Comparison of ENCODE assay signal across 8 mouse cellular contexts in the genomic region with DNA sequence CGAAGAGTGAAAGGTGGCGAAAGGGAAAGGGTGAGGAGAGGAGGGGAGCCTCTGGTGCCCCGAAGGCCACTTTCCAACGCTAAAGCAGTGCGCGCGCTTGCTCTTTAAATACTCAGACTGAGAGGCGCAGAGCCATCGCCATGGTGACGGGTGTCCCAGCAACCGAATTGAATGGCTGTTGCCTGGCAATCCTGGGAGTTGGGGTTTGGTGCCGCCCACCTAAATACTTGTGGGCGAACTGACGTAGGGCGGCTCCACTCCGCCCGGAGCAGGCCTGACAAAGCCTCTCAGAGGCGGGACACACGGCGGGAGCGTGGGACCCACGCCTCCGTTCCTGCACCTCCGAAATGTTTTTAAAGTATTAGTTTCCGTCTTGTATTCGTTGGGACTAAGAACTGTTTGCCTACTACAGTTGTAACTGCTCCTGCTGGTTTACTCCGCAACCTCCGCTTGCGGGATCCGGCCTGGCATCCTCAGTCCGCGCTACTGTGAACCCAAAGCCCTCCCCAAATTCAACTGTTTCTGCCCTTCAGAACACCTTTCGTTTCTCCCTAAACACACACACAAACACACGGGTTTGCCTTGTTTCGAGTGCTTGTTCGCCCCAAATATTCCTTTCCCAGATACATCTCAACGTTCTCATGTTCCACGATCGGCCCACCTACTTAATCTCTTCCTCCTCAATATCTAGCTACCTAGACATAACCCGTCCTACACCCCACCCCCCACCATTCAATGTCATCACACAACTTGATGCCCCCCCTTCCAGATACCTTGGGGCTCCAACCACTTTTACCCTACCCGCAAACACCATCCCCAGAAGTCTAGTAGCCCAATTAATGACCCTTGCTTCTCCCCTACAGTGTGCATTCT. TPM values are rescaled to one million over a fixed set of nuclear protein-coding genes. Genes with fewer than 3 reads are reported as not detected.
DNase-seq lines count a peak whose midpoint lies in the region; ATAC-seq and TF ChIP-seq lines count a peak whose summit lies in the region.

No protein-coding gene starts in this region.

- intact Hi-C loops in gastrocnemius, postnatal 36 days (cut with DNase I) = no loop called here
- intact Hi-C loops in left cerebral cortex, postnatal 14 days (cut with DNase I) = loop anchor here (10.0 kb wide), 1 partner anchor 547 kb away; a partner anchor contains a TSS

- H3K4me2 ChIP-seq in intestine, embryonic 14.5 days (ENCODE audit: low read length) = peak overlapping the region; percentile 52

- H3K9me3 ChIP-seq in intestine, embryonic 14.5 days (ENCODE audit: control insufficient read depth, low read length) = no peaks in the 10 kb centered on the region
- H3K9me3 ChIP-seq in megakaryocyte, embryonic 14.5 days = no peaks in the 10 kb centered on the region

- DNase-seq in cerebellum, adult 2 months = peak; percentile 58 to 65
- DNase-seq in cerebellum, adult 9-10 months = no peak
- DNase-seq in embryo, embryonic 11.5 days (ENCODE audit: low read depth, low spot score) = peak; percentile 84
- peak; percentile 48 to 51 for DNase-seq in gastrocnemius, postnatal 36 days
- DNase-seq in intestine, embryonic 14.5 days (ENCODE audit: low spot score) = peak; percentile 88
- peak; percentile 93 to 95 for DNase-seq in left cerebral cortex, postnatal 14 days (ENCODE audit: low spot score in 2 of 2)
- DNase-seq in right cerebral cortex, postnatal 10 days (ENCODE audit: low spot score in 2 of 2) = peak; percentile 96 to 97

- peaks cover 6% of the 10 kb centered on the region for H3K4me1 ChIP-seq in cerebellum, adult 2 months (ENCODE audit: control insufficient read depth, insufficient read depth, low read length)
- peaks cover 25% of the 10 kb centered on the region for H3K4me1 ChIP-seq in intestine, embryonic 14.5 days (replicated peaks; ENCODE audit: control insufficient read depth, insufficient read depth, low read length)
- H3K4me1 ChIP-seq in megakaryocyte, embryonic 14.5 days = peaks cover 67% of the 10 kb centered on the region

- no peak overlapping the region for H3K27ac ChIP-seq in cerebellum, adult 2 months (ENCODE audit: insufficient read depth, low read length)
- H3K27ac ChIP-seq in intestine, embryonic 14.5 days (ENCODE audit: low read depth) = peak overlapping the region; percentile 59

- no peaks in the 10 kb centered on the region for H3K36me3 ChIP-seq in intestine, embryonic 14.5 days (ENCODE audit: control insufficient read depth, insufficient read depth, low read length)
- H3K36me3 ChIP-seq in megakaryocyte, embryonic 14.5 days (replicated peaks; ENCODE audit: low read length) = no peaks in the 10 kb centered on the region

- no peak for TF ChIP-seq CTCF in cerebellum, adult 2 months (IDR thresholded peaks at IDR 0.05; ENCODE audit: borderline replicate concordance, insufficient read depth, low read depth, low read length)

- H3K9ac ChIP-seq in intestine, embryonic 14.5 days (ENCODE audit: low read length) = peak overlapping the region; percentile 42

- TF ChIP-seq POLR2A in cerebellum, adult 2 months (IDR thresholded peaks at IDR 0.05; ENCODE audit: borderline replicate concordance, insufficient read depth, low read length) = no peak

- no peaks in the 10 kb centered on the region for H3K27me3 ChIP-seq in cerebellum, adult 2 months (ENCODE audit: control insufficient read depth, insufficient read depth, low read length)
- 0 out of 2 replicates have a peak, but pooled peaks cover 4% of the 10 kb centered on the region for H3K27me3 ChIP-seq in intestine, embryonic 14.5 days (replicated peaks; ENCODE audit: control insufficient read depth, insufficient read depth, low read length)
- peaks cover 78% of the 10 kb centered on the region for H3K27me3 ChIP-seq in megakaryocyte, embryonic 14.5 days (replicated peaks)

- peak overlapping the region; percentile 38 for H3K4me3 ChIP-seq in cerebellum, adult 2 months (replicated peaks; ENCODE audit: insufficient read depth, low read depth, low read length)
- H3K4me3 ChIP-seq in intestine, embryonic 14.5 days (ENCODE audit: low read depth, low read length) = peak overlapping the region; percentile 28
- H3K4me3 ChIP-seq in megakaryocyte, embryonic 14.5 days (replicated peaks) = peak overlapping the region; percentile 90

- WGBS in cerebellum, adult 2 months = 13% methylated on average over 41 of the region's 41 CpGs
- WGBS in intestine, embryonic 14.5 days = 4% methylated on average over 41 of the region's 41 CpGs

- ATAC-seq in intestine, embryonic 14.5 days (replicated peaks; ENCODE audit: low FRiP score, low TSS enrichment, low read depth) = peak; percentile 66

RNA-seq across cellular contexts. Expression of a gene that starts 0.7 kb away (rescaled TPM):
- 153 and 167 TPM in 2 replicates for polyA plus RNA-seq in cerebellum, adult 2 months (2012; rRNA removed)
- 10 to 100 TPM; 40.2 to 41.0 TPM for total RNA-seq in gastrocnemius, postnatal 36 days (2021)
- 214 and 216 TPM in 2 replicates for polyA plus RNA-seq in intestine, embryonic 14.5 days (2014; fragmentation: Nextera tagmentation; extraction: Ambion mirVana)
- 100 to 1,000 TPM in 1 of 2 experiments, 10 to 100 TPM in 1; 96.9 to 107 TPM for total RNA-seq in left cerebral cortex, postnatal 14 days (2021)
- polyA plus RNA-seq in megakaryocyte, embryonic 14.5 days (2012; ENCODE audit: insufficient read depth, low replicate concordance) = 299 and 549 TPM in 2 replicates

RNA-seq across cellular contexts. Expression of a gene that starts 1.3 kb away (rescaled TPM):
- polyA plus RNA-seq in cerebellum, adult 2 months (2012; rRNA removed) = 0.55 and 0.69 TPM in 2 replicates
- total RNA-seq in gastrocnemius, postnatal 36 days (2021) = under 1 TPM; 0.20 TPM
- 4.2 and 10.3 TPM in 2 replicates for polyA plus RNA-seq in intestine, embryonic 14.5 days (2014; fragmentation: Nextera tagmentation; extraction: Ambion mirVana)
- 1 to 10 TPM in 1 of 2 experiments, under 1 TPM in 1; 0.42 to 1.0 TPM for total RNA-seq in left cerebral cortex, postnatal 14 days (2021)
- 0.29 and 1.2 TPM in 2 replicates for polyA plus RNA-seq in megakaryocyte, embryonic 14.5 days (2012; ENCODE audit: insufficient read depth, low replicate concordance)

RNA-seq across cellular contexts. Expression of a gene that starts 12.6 kb away (rescaled TPM):
- 23.8 and 24.2 TPM in 2 replicates for polyA plus RNA-seq in cerebellum, adult 2 months (2012; rRNA removed)
- total RNA-seq in gastrocnemius, postnatal 36 days (2021) = 1 to 10 TPM; 6.9 to 8.0 TPM
- 19.2 and 19.4 TPM in 2 replicates for polyA plus RNA-seq in intestine, embryonic 14.5 days (2014; fragmentation: Nextera tagmentation; extraction: Ambion mirVana)
- total RNA-seq in left cerebral cortex, postnatal 14 days (2021) = 10 to 100 TPM; 23.5 to 27.0 TPM
- 0.07 TPM in 1 of 2 replicates, not detected in the other for polyA plus RNA-seq in megakaryocyte, embryonic 14.5 days (2012; ENCODE audit: insufficient read depth, low replicate concordance)

RNA-seq across cellular contexts. Expression of a gene that starts 18.2 kb away (rescaled TPM):
- polyA plus RNA-seq in cerebellum, adult 2 months (2012; rRNA removed) = 80.4 and 82.9 TPM in 2 replicates
- 10 to 100 TPM; 58.3 to 63.3 TPM for total RNA-seq in gastrocnemius, postnatal 36 days (2021)
- 331 and 346 TPM in 2 replicates for polyA plus RNA-seq in intestine, embryonic 14.5 days (2014; fragmentation: Nextera tagmentation; extraction: Ambion mirVana)
- total RNA-seq in left cerebral cortex, postnatal 14 days (2021) = 10 to 100 TPM; 74.5 to 86.3 TPM
- 81.0 and 225 TPM in 2 replicates for polyA plus RNA-seq in megakaryocyte, embryonic 14.5 days (2012; ENCODE audit: insufficient read depth, low replicate concordance)

RNA-seq across cellular contexts. Expression of a gene that starts 18.6 kb away (rescaled TPM):
- 49.8 and 58.5 TPM in 2 replicates for polyA plus RNA-seq in cerebellum, adult 2 months (2012; rRNA removed)
- total RNA-seq in gastrocnemius, postnatal 36 days (2021) = under 1 TPM; 0.15 to 0.17 TPM
- polyA plus RNA-seq in intestine, embryonic 14.5 days (2014; fragmentation: Nextera tagmentation; extraction: Ambion mirVana) = 3.3 and 3.5 TPM in 2 replicates
- total RNA-seq in left cerebral cortex, postnatal 14 days (2021) = 100 to 1,000 TPM; 102 to 105 TPM
- polyA plus RNA-seq in megakaryocyte, embryonic 14.5 days (2012; ENCODE audit: insufficient read depth, low replicate concordance) = 1.8 and 2.1 TPM in 2 replicates

Comparison
In these comparisons a context has a peak if more than half of its experiments do, and no peak if none do; other contexts are left out.
1. H3K4me3 ChIP-seq: peak in every context shown above with its lines; median percentile 90 in megakaryocyte, embryonic 14.5 days; 38 in cerebellum, adult 2 months; 28 in intestine, embryonic 14.5 days.
2. RNA of a gene that starts 12.6 kb away (polyA plus RNA-seq): 23.8 to 24.2 TPM in cerebellum, adult 2 months and 19.2 to 19.4 TPM in intestine, embryonic 14.5 days; 0.07 TPM in megakaryocyte, embryonic 14.5 days; every median in the first group is over 10 times any median in the second.